ENCODE assay signal across 1 mouse cellular context in genomic region chr9:119342728-119343127, GRCm38 (mm10).
TF ChIP-seq lines count a peak whose summit lies in the region.

No protein-coding gene starts in this region.

TF ChIP-seq in CH12.LX, 34 proteins besides CTCF, POLR2A, EP300 and RAD21 (continued from another document):
- no peak for TF ChIP-seq CHD1 (IDR thresholded peaks at IDR 0.05; ENCODE audit: low read depth, low read length)
- TF ChIP-seq E2F4 (IDR thresholded peaks at IDR 0.05; ENCODE audit: insufficient replicate concordance, low read depth, low read length) = no peak
- no peak for TF ChIP-seq IRF4 (IDR thresholded peaks at IDR 0.05; ENCODE audit: low read depth, low read length)
- no peak for TF ChIP-seq MAZ (IDR thresholded peaks at IDR 0.05; ENCODE audit: low read depth, low read length)
- no peak for TF ChIP-seq CHD2 (IDR thresholded peaks at IDR 0.05; ENCODE audit: low read length)
- TF ChIP-seq RCOR1 (conservative IDR thresholded peaks at IDR 0.05; ENCODE audit: low read depth, low read length) = no peak
- TF ChIP-seq HCFC1 (IDR thresholded peaks at IDR 0.05; ENCODE audit: low read depth, low read length) = no peak
- no peak for TF ChIP-seq UBTF (IDR thresholded peaks at IDR 0.05; ENCODE audit: low read depth, low read length)
- no peak for TF ChIP-seq BHLHE40 (IDR thresholded peaks at IDR 0.05; ENCODE audit: low read depth, low read length)
